Mouse (Mus musculus) gastrocnemius, adult 2 months (tissue): ENCODE measurements around the gene Rft1. TPM values are rescaled to one million over a fixed set of nuclear protein-coding genes. Genes with fewer than 3 reads are reported as not detected.
"Not testable (repeated sequence)": the region's sequence is repeated elsewhere in the genome, so short reads cannot be mapped to it uniquely, and the experiment has no call there.

ENCODE experiments used
- DNase-seq: peaks from one replicate; pipeline ENCODE4 v3.0.0; 2022
- H3K27ac ChIP-seq: fragments of 200-600 bp; 2 replicates; pipeline ENCODE4 v1.8.1; 2022; ENCODE audit warnings: mild to moderate bottlenecking
- H3K4me3 ChIP-seq: fragments of 200-600 bp; 2 replicates; pipeline ENCODE4 v1.8.1; 2022; ENCODE audit warnings: mild to moderate bottlenecking, moderate library complexity
- CTCF ChIP-seq: fragments of 200-600 bp; IDR thresholded peaks from 2 replicates; pipeline ENCODE4 v1.8.1; 2022; ENCODE audit warnings: antibody characterized with exemption, mild to moderate bottlenecking, moderate library complexity
- intact Hi-C: fragments of 180-260 bp; cut with DNase I; formaldehyde crosslinking; loops from one replicate; pipeline ENCODE4 v1.15.1; 2025
- total RNA-seq, 2 experiments: library from RNA; stranded (reverse); gene quantifications; 2 replicates each; pipeline ENCODE4 v1.2.3; 2021

Rft1 gene
- total RNA-seq, 2 experiments from 2014 or later: 4.9 to 5.5 TPM

DNA sequence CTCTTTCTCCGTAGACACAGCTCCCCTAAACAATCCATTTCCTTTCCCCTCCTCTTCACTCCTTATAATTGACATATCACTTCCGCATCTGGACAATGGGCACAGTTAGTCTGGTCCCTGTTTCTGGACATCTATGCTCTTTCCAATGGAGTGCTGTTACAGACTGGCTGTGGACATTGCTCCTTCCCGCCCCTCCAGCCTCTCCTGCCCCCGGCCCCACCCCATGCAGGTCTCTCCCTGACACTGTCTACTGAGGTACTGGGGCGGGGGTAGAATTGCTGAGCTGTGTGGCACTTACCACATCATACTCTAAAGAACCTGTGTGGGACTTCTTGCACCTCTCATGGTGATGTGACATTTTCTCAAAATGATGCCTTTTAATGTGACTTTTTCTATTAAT, 48.9 kb downstream of the Rft1 start:
- H3K4me3 ChIP-seq: no peak overlapping the region
- DNase-seq: no peak
- TF ChIP-seq CTCF: no peak

DNA sequence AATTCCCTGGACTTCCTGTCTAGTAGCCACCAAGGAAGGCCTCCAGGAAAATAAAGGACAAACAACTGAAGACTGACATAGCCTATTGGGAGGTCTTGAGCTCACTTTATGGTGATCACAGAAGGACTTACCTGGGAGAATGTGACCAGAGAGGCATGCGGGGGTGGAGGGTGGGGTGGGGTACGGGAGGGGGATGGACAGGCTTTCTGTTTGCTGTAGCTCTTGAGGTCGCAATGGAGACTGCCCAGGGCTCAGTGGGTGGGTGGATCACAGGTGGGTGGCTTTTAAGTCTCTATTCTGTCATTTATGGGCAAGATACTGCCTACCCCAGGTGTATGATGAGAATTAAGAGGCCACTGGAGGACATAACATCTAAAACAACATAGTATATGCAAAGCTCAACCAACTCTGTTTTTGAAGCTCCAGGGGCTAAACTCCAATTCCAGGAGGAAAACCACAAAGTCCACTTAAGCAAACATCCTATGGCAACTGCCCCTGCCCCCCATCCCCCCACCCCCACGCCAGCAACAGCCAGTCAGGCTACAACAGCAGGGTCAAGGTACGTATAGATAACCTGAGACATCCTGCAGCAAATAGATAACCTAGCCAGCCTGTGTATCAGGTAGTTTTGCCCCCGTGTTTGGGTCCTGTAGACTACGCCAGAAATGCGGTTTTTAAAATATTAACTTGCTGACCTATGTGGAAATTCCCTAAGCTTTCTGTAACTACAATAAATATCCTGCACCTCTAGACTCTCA, 50.1 kb downstream of the Rft1 start:
- Histone ChIP-seq H3K4me3 (no peak overlapping the region), H3K27ac (no peak overlapping the region)
- intact Hi-C loops: no loop called here
- no peak for TF ChIP-seq CTCF
- no peak for DNase-seq

More for the DNA sequence above, 48.9 kb downstream of the Rft1 start:
- intact Hi-C loops: no loop called here
- H3K27ac ChIP-seq: no peak overlapping the region

DNA sequence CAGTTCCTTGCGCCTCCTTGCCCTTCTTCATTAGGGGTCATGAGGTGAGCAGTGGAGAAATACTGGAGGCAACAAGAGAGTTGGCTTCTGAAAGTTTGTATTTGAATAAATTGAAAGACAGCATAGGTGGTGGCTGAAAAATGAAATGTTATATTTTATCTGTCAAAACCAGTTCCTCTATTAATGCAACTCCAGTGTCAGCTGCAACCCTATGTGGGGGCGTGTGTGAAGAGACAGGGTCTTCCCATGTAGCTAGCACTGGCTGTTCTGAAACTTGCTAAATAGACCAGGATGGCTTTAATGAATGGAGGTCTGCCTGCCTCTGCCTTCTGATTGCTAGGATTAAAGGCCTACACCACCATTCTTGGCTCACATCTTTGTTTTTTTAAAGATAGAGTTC, 57.7 kb downstream of the Rft1 start:
- intact Hi-C loops: loop anchor here (10.0 kb wide), 1 partner anchor 113 kb away; the partner anchor contains the start of gene Tmem110
- DNase-seq: no peak
- no peak overlapping the region for H3K4me3 ChIP-seq
- TF ChIP-seq CTCF: no peak
- no peak overlapping the region for H3K27ac ChIP-seq

DNA sequence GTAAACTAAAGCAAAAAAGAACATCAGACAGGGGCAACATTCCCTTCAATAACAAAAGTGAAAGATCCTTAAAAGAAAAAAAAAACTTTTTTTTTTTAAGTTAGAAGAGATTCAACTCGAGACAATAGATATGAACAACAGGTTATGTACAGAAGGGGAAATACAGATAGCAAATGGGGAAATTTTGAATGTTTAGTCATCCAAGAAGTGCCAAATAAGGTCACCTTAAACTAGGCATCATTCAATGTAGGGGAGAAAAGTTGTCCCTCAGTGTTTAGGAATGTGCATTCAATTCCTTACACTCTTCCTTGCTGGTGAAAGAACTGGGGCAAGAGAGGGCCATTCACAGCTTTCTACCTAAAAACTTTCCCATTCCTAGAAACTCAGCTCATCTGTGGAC, 59.6 kb downstream of the Rft1 start:
- TF ChIP-seq CTCF: no peak
- intact Hi-C loops: loop anchor here (10.0 kb wide), 1 partner anchor 111 kb away; the partner anchor contains the start of gene Tmem110
- DNase-seq: no peak
- Histone ChIP-seq H3K4me3 (no peak overlapping the region), H3K27ac (no peak overlapping the region)

DNA sequence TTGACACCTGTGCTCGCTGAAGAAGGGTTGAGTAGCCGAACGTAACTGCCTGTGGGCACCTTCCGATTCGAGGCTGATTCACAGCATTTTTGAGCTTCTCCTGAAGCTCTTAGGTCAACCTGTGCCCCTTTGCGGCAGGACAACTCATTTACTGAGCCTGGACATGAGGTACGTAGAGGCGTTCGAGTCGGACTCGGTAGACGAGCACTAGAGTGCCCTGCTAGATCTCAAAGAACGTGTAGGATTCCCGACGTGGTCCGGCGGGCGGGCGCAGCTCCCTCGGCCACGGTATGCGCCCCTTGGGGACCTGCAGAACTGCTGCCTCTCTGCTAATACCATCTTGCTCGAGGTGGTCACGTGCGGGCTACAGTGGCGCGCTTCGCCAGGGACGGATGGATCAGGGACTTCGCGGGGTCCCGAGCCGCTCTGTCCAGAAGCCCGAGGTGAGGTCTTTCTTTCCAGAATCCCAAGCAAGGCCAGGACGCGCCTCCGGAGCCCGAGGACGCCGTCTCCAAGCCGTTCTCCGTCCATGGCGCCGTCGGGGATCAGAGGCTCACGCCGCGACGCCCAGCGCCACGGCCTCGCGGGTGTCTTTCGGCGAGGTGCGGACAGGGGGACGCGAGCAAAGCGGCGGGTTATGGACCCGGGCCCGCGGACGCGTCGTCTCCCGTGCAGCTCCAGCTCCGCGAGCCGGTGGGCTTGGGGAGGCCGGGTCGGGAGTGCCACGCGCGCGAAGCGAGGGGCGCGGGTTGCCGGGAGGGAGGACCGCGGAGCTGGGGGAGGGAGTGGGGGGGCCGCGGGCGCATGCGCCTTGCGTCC, 60.8 kb downstream of the Rft1 start, which contains the start of gene Sfmbt1:
Gene Sfmbt1, plus strand, starts transcription at position 51 of the 819 bp plus-strand sequence.
- intact Hi-C loops: loop anchor here (5.0 to 10.0 kb wide), 4 partner anchors 47 to 167 kb away; partner anchors contain the start of genes Rft1 and Tmem110
- Histone ChIP-seq H3K4me3 (peak within 1 kb of the TSS; percentile 99), H3K27ac (peak within 1 kb of the TSS; percentile 95)
- peak; percentile 54 for DNase-seq
- TF ChIP-seq CTCF: 0 out of 2 replicates have a peak, but pooled peaks have one; percentile 0

DNA sequence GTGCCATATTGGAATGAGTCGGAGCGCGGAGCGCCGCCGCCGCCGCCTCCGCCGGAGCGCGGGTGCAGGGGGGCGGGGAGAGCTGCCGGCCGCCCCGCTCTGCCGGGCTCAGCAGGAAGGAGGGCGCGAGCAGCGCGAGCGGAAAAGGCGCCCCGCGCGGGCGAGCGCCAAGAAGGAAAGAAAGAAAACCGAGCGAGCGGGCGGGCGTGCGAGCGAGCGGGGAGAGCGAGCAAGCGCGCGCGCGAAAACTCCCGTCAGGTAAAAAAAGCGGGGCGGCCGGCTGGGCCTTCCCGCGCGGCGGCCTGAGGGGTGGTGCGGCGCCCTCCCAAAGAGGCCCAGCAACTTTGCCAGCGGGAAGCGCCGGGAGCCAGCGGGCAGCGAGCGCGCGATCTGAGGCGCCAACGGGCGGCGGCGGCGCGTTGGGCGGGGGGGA, 61.5 kb downstream of the Rft1 start:
- H3K4me3 ChIP-seq: peak overlapping the region; percentile 99
- peak; percentile 90 for DNase-seq
- intact Hi-C loops: loop anchor here (5.0 to 10.0 kb wide), 4 partner anchors 47 to 167 kb away; partner anchors contain the start of genes Rft1 and Tmem110
- H3K27ac ChIP-seq: peak overlapping the region; percentile 95
- TF ChIP-seq CTCF: 0 out of 2 replicates have a peak, but pooled peaks have one; percentile 2

DNA sequence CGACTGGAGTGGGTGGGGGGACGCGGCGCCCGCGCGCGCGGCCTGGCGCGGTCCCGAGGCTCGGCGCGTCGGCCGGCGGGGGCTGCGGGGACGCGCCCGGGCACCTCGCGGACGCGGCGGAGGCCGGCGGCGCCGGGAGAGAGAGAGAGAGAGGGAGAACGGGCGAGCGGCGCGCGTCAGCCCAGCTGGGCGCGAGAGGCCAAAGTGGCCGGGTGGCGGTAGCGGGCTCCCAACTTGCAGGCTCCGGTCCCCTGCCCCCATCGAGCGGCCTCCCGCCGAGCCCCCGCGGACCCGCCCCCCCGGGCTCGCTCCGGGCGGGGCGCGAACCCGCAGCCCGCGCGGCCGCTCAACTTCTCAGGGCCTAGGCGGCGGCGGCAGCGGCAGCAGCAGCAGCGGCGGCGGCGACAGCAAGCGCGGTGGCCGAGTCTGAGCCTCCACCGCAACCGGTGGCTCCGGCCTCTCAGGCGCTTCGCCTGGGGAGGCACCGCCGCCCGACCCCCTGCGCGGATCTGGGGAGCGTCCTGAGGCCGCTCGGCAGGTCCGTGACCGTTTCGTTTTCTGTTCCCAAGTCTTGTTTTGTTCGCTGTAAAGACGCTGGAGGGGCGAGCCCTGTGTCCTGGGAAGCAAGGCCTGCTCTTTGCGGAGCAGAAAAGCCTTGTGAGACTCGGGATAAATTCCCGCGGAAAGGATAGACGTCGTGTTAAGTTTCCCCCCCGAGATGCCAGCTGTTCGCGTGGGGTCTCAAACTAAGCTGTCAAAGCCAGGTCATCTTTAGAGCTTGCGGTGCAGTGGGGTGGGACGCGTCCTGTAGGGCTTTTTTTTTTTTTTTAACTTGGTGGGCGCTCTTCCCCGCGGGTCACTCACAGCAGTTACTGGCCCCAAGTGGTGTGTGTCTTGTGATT, 62.1 kb downstream of the Rft1 start:
- peak overlapping the region; percentile 99 for H3K4me3 ChIP-seq
- intact Hi-C loops: loop anchor here (5.0 to 10.0 kb wide), 4 partner anchors 46 to 166 kb away; partner anchors contain the start of genes Rft1 and Tmem110
- TF ChIP-seq CTCF: no peak
- DNase-seq: peak; percentile 85
- H3K27ac ChIP-seq: peak overlapping the region; percentile 95

DNA sequence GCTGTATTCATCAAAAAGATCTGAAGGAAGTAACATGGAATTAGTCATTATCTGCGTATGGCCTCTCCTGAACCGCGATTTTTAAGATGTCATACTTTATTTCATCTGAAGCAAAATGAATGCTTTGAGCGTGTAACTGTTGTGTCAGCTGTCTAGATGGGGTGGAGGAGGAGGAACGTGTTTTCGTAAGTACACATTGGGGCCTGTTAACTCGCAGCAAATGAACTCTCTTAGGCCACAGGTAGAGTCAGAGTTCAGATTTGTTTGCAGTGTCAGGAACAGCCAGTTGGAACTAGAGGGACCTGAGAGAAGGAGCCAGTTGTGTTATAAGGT, 62.8 kb downstream of the Rft1 start:
- no peak for DNase-seq
- no peak for TF ChIP-seq CTCF
- peak overlapping the region; percentile 99 for H3K4me3 ChIP-seq
- peak overlapping the region; percentile 95 for H3K27ac ChIP-seq
- intact Hi-C loops: loop anchor here (5.0 to 10.0 kb wide), 4 partner anchors 45 to 165 kb away; partner anchors contain the start of genes Rft1 and Tmem110

DNA sequence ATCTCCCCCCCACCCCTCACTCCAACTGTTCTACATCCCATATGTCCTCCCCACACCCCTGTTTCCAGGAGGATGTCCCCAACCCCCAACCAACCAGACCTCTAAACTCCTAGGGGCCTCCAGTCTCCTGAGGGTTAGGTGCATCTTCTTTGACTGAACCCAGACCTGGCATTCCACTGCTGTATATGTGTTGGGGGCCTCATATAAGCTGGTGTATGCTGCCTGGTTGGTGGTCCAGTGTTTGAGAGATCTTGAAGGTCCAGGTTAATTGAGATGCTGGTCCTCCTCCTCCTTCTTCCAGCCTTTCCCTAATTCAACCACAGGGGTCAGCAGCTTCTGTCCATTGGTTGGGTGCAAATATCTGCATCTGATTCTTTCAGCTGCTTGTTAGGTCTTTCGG, 64.5 kb downstream of the Rft1 start:
- DNase-seq, H3K27ac ChIP-seq, H3K4me3 ChIP-seq: not testable (repeated sequence)
- intact Hi-C loops: loop anchor here (5.0 to 10.0 kb wide), 4 partner anchors 44 to 164 kb away; partner anchors contain the start of genes Rft1 and Tmem110

DNA sequence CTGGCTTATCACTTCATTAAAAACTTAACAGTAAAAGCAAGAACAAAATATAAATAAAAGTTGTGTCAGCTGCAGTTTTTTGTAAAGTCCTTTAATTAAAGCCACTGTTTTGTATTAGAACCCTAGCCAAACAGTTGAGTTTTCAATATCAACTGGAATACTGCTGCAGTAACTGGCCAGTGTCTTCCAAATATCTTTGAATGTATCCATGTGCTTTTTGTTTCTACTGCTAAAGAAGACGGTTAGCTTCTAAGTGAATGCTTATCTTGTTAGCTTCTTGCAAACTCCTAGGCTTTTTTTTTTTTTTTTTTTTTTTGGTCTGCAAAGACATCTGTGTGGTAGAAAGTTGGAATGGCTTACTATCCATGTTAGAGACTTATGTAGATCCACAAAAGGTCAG, 65.4 kb downstream of the Rft1 start:
- no peak for DNase-seq

DNA sequence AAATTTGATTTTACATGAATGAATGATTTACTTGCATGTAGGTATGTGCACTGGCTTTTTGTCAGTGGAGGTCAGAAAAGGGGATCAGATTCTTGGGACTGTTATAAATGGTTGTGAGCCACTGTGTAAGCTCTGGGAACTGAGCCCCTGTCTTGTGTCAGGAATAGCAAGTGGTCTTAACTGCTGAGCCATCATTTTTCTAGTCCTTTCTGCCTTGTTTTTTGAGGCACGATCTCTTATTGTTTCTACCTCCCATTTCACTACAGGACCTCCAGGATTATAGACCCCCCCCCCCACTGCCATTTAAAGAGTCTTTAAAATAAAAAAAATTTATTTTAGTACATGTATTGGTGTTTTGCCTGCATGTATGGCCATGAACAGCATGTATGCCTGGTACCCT, 67.7 kb downstream of the Rft1 start:
- no peak overlapping the region for H3K27ac ChIP-seq
- no peak overlapping the region for H3K4me3 ChIP-seq
- no peak for TF ChIP-seq CTCF
- no peak for DNase-seq
- intact Hi-C loops: no loop called here

More for the DNA sequence above, 65.4 kb downstream of the Rft1 start:
- Histone ChIP-seq H3K4me3 (no peak overlapping the region), H3K27ac (no peak overlapping the region)
- no peak for TF ChIP-seq CTCF
- intact Hi-C loops: loop anchor here (5.0 to 10.0 kb wide), 4 partner anchors 43 to 163 kb away; partner anchors contain the start of genes Rft1 and Tmem110

DNA sequence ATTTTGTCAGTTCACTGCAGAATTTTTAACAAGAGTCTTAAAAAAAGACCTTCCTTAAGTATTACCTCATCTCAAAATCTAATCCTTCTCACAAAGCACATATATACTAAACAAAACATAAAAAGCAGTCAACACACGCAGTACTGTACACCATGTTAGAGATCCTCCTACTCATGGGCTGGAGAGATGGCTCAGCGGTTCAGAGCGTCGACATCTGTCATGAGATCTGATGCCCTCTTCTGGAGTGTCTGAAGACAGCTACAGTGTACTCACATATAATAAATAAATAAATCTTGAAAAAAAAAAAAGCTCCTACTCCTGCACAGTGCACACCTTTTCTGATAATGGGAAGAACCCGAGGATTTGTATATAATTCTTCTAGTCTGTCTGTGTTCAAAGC, 68.2 kb downstream of the Rft1 start:
- TF ChIP-seq CTCF: no peak
- H3K4me3 ChIP-seq: no peak overlapping the region
- DNase-seq: no peak
- intact Hi-C loops: no loop called here
- H3K27ac ChIP-seq: no peak overlapping the region
